Mouse (Mus musculus): ENCODE results near the gene Klf17. TPM values are rescaled to one million over a fixed set of nuclear protein-coding genes. Genes with fewer than 3 reads are reported as not detected.

Klf17 gene
- not detected in 2 replicates for polyA plus RNA-seq (2014; fragmentation: Nextera tagmentation; extraction: Ambion mirVana)

DNA sequence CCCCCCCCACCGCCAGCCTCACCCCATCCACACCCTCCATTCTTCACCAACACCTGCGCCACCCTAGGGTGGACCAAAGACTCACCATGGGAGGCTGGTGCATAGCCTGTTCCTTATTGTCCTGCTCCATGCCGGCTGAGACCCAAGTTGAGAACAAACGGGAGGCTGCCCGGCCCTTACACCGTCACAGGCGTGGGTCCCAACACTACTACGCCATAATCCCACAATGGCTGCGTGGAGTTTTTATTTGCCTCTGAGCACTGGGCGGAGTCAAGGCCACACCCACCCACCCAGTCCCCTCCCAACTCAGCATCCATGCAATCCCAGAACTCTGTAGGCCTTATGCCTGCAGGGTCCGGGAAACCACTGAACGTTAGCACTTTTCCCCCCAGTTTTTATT is at the start of gene Klf17:
Gene Klf17, minus strand, starts transcription at position 233 of the 400 bp plus-strand sequence.
- Histone ChIP-seq H3K4me1 (replicated peaks; ENCODE audit: control insufficient read depth, insufficient read depth, low read length) (no peaks in the 10 kb centered on the region), H3K4me2 (ENCODE audit: low read depth, low read length, severe bottlenecking) (no peak within 1 kb of the TSS), H3K27me3 (ENCODE audit: control insufficient read depth, insufficient read depth, low read length) (no peaks in the 10 kb centered on the region; the same call in 1 of the 2 replicates), H3K9ac (ENCODE audit: low read length) (no peak within 1 kb of the TSS), H3K9me3 (ENCODE audit: control insufficient read depth, low read length) (no peaks in the 10 kb centered on the region), H3K27ac (ENCODE audit: low read depth, low read length) (no peak within 1 kb of the TSS), H3K4me3 (ENCODE audit: low read depth, low read length) (no peak within 1 kb of the TSS), H3K36me3 (ENCODE audit: control insufficient read depth, insufficient read depth, low read length) (no peaks in the 10 kb centered on the region)
- 69% methylated on average over 12 of the region's 12 CpGs for WGBS
- DNase-seq (ENCODE audit: low spot score), result no peak
- ATAC-seq (replicated peaks; ENCODE audit: low FRiP score), result no peak

DNA sequence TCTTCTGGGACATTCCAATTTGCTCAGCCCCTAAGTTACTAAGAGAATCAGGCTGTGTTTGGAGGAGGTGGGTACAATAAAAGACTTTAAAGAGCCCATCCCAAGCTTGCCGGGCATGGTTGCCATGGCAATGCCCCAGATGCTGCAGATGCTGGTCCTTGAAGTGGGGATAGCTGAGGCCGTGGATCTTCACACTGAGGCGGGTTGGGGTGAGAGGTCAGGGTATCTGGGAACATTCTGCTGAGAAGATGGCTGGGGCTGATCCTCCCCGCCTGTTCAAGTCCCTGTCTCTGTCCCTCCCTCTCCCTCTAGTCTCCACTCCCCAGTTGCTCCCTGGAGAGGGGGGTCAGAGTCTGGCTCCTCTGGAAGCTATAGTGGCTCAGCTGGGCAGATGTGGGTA is 48.9 kb upstream of the Klf17 start:
- WGBS, result 45% methylated on average over 4 of the region's 4 CpGs
- DNase-seq (ENCODE audit: low spot score), result no peak
- H3K9me3 ChIP-seq (ENCODE audit: control insufficient read depth, low read length), result no peaks in the 10 kb centered on the region
- no peak overlapping the region for H3K4me2 ChIP-seq (ENCODE audit: low read depth, low read length, severe bottlenecking)
- H3K27me3 ChIP-seq (ENCODE audit: control insufficient read depth, insufficient read depth, low read length), result no peaks in the 10 kb centered on the region
- no peak overlapping the region for H3K27ac ChIP-seq (ENCODE audit: low read depth, low read length)
- no peak overlapping the region for H3K4me3 ChIP-seq (ENCODE audit: low read depth, low read length)
- no peaks in the 10 kb centered on the region for H3K4me1 ChIP-seq (replicated peaks; ENCODE audit: control insufficient read depth, insufficient read depth, low read length)
- no peak for ATAC-seq (replicated peaks; ENCODE audit: low FRiP score)
- no peaks in the 10 kb centered on the region for H3K36me3 ChIP-seq (ENCODE audit: control insufficient read depth, insufficient read depth, low read length)
- no peak overlapping the region for H3K9ac ChIP-seq (ENCODE audit: low read length)

DNA sequence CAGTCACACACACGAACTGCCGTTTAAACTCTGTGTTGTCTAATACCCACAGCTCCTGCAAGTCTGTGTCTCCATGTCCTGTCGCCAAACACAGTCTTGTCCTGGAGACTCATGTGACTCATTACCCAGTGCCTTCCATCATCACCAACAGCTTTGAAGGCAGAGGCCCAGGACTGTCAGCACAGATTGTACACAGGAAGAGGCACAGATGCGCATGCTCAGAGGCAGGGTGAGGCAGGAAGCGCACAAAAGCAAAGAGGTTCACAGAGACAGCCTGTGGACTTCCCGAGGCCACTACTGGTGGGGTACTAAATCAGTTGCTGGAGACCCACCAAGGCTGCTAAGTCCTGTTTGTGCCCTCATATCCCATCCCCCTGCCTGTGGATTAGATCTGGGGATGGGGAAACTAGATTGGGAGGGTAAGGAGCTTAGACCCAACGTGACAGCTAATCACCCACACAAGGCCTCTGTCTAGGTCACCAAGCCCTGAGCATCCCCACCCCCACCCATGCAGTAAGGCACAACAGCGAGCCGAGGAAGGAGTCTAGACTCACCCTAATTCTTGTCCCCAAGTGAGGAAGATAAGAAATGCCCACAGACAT is 48.2 kb upstream of the Klf17 start:
- Histone ChIP-seq H3K9ac (ENCODE audit: low read length) (no peak overlapping the region), H3K9me3 (ENCODE audit: control insufficient read depth, low read length) (no peaks in the 10 kb centered on the region), H3K27ac (ENCODE audit: low read depth, low read length) (no peak overlapping the region), H3K27me3 (ENCODE audit: control insufficient read depth, insufficient read depth, low read length) (no peaks in the 10 kb centered on the region), H3K4me3 (ENCODE audit: low read depth, low read length) (no peak overlapping the region), H3K36me3 (ENCODE audit: control insufficient read depth, insufficient read depth, low read length) (no peaks in the 10 kb centered on the region), H3K4me1 (replicated peaks; ENCODE audit: control insufficient read depth, insufficient read depth, low read length) (no peaks in the 10 kb centered on the region), H3K4me2 (ENCODE audit: low read depth, low read length, severe bottlenecking) (no peak overlapping the region)
- no peak for ATAC-seq (replicated peaks; ENCODE audit: low FRiP score)
- DNase-seq (ENCODE audit: low spot score), result no peak
- WGBS, result 77% methylated on average over 9 of the region's 9 CpGs

DNA sequence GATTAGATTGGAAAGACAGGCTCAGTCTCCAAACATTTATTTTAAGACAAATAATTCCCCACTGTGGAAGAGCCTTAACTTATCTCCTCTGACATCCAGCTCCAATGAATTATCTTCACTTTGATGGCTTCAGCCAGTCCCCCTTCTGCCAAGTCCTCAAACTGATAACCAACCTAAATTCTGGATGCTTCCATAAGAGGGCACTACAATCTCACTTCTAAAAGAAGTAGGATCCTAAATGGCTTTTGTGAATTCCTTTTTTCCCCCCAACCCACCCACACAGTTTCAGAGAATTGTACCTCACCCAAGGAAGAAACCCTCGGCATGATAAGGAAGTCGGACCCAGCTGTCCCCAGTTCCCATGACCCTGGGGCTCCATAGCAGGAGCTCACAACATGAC is 45.5 kb upstream of the Klf17 start:
- H3K4me2 ChIP-seq (ENCODE audit: low read depth, low read length, severe bottlenecking), result no peak overlapping the region
- no peak for ATAC-seq (replicated peaks; ENCODE audit: low FRiP score)
- H3K4me1 ChIP-seq (replicated peaks; ENCODE audit: control insufficient read depth, insufficient read depth, low read length), result no peaks in the 10 kb centered on the region
- H3K27ac ChIP-seq (ENCODE audit: low read depth, low read length), result no peak overlapping the region
- no peaks in the 10 kb centered on the region for H3K27me3 ChIP-seq (ENCODE audit: control insufficient read depth, insufficient read depth, low read length)
- WGBS, result 64% methylated on average over 2 of the region's 2 CpGs
- H3K9me3 ChIP-seq (ENCODE audit: control insufficient read depth, low read length), result no peaks in the 10 kb centered on the region
- H3K9ac ChIP-seq (ENCODE audit: low read length), result no peak overlapping the region
- DNase-seq (ENCODE audit: low spot score), result no peak
- no peaks in the 10 kb centered on the region for H3K36me3 ChIP-seq (ENCODE audit: control insufficient read depth, insufficient read depth, low read length)
- H3K4me3 ChIP-seq (ENCODE audit: low read depth, low read length), result no peak overlapping the region

DNA sequence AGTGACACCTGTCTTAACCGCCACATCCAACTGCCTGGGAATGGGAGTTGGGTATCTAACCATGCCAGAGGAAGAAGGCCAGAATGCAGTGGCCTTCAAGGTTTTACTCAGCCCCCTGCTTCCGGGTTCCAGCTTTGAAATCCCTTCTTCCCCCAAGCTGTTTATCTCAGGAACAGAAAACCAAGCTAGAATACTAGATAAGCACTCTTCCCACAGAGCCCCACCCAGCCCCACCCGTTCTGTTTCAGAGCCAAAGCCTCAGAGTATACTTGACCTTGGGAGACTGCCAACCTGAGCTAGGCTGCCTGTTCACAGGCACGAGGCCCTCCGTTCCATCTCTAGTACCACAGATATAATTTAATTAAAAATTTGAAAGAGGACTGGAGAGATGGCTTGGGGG is 41.5 kb upstream of the Klf17 start:
- H3K36me3 ChIP-seq (ENCODE audit: control insufficient read depth, insufficient read depth, low read length), result no peaks in the 10 kb centered on the region
- DNase-seq (ENCODE audit: low spot score) (no peak), ATAC-seq (replicated peaks; ENCODE audit: low FRiP score) (no peak)
- H3K4me3 ChIP-seq (ENCODE audit: low read depth, low read length), result no peak overlapping the region
- no peaks in the 10 kb centered on the region for H3K27me3 ChIP-seq (ENCODE audit: control insufficient read depth, insufficient read depth, low read length)
- WGBS, result 81% methylated on average over 5 of the region's 5 CpGs
- H3K4me2 ChIP-seq (ENCODE audit: low read depth, low read length, severe bottlenecking), result no peak overlapping the region
- no peaks in the 10 kb centered on the region for H3K4me1 ChIP-seq (replicated peaks; ENCODE audit: control insufficient read depth, insufficient read depth, low read length)
- no peaks in the 10 kb centered on the region for H3K9me3 ChIP-seq (ENCODE audit: control insufficient read depth, low read length)
- no peak overlapping the region for H3K9ac ChIP-seq (ENCODE audit: low read length)
- no peak overlapping the region for H3K27ac ChIP-seq (ENCODE audit: low read depth, low read length)

DNA sequence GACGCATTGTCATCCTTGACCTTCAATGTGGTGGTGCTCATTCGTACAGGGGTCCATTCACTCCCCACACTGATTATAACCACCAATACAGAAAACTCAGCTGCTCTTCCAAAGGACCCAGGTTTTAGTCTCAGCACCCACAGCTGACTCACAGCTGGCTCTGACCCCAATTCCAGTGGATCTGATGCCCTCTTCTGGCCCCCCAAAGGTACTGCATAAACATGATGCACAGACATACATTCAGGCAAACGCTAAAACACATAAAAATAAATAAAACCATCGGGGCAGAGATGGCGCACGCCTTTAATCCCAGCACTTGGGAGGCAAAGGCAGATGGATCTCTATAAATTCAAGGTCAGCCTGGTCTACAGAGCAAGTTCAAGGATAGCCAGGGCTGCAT is 34.5 kb upstream of the Klf17 start:
- Histone ChIP-seq H3K27ac (ENCODE audit: low read depth, low read length) (no peak overlapping the region), H3K4me3 (ENCODE audit: low read depth, low read length) (no peak overlapping the region), H3K9ac (ENCODE audit: low read length) (no peak overlapping the region), H3K4me2 (ENCODE audit: low read depth, low read length, severe bottlenecking) (no peak overlapping the region), H3K27me3 (ENCODE audit: control insufficient read depth, insufficient read depth, low read length) (no peaks in the 10 kb centered on the region), H3K4me1 (replicated peaks; ENCODE audit: control insufficient read depth, insufficient read depth, low read length) (no peaks in the 10 kb centered on the region), H3K36me3 (ENCODE audit: control insufficient read depth, insufficient read depth, low read length) (no peaks in the 10 kb centered on the region), H3K9me3 (ENCODE audit: control insufficient read depth, low read length) (no peaks in the 10 kb centered on the region)
- WGBS, result 86% methylated on average over 6 of the region's 6 CpGs
- no peak for ATAC-seq (replicated peaks; ENCODE audit: low FRiP score)
- DNase-seq (ENCODE audit: low spot score), result no peak

DNA sequence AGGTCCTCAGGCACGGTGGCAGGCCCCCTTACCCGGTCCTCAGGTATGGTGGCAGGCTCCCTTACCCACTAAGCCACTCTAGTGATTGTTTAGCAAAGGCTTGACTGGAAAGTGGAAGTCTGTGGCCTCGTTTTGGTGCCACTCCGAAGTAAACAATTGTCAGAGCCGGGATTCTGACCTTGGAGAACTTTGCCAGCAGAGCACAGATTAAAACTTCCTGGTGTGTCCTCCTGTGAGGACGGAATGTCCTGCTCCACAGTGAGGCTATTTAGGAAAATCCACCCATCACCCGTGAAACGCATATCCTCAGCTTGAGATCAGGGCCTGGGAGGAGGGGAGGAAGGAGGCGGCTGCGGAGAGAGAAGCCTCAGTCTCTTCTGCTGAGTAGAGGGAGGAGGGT is 22.9 kb upstream of the Klf17 start:
- DNase-seq (ENCODE audit: low spot score) (no peak), ATAC-seq (replicated peaks; ENCODE audit: low FRiP score) (no peak)
- WGBS, result 76% methylated on average over 10 of the region's 10 CpGs
- Histone ChIP-seq H3K9me3 (ENCODE audit: control insufficient read depth, low read length) (no peaks in the 10 kb centered on the region), H3K27ac (ENCODE audit: low read depth, low read length) (no peak overlapping the region), H3K9ac (ENCODE audit: low read length) (no peak overlapping the region), H3K4me1 (replicated peaks; ENCODE audit: control insufficient read depth, insufficient read depth, low read length) (no peaks in the 10 kb centered on the region), H3K4me3 (ENCODE audit: low read depth, low read length) (no peak overlapping the region), H3K4me2 (ENCODE audit: low read depth, low read length, severe bottlenecking) (no peak overlapping the region), H3K36me3 (ENCODE audit: control insufficient read depth, insufficient read depth, low read length) (no peaks in the 10 kb centered on the region), H3K27me3 (ENCODE audit: control insufficient read depth, insufficient read depth, low read length) (no peaks in the 10 kb centered on the region)

DNA sequence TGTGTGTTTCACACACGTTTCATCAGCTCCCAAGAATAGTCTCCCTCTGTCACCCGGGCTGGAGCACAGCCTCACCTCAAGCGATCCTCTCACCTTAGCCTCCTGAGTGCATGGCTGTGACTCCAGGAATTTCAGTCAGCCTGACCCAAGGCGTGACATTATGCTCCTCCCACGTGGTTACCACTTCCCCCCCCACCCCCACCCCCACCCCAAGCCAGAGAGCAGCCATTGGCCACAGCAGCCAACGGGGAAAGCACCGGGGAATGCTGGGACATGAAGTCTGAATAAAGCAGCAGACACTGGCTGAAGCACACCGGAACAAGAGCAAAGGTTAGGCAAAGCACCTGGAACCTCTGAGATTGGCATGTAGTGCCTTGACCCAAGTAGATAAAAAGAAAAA is 21.5 kb upstream of the Klf17 start:
- Histone ChIP-seq H3K4me3 (ENCODE audit: low read depth, low read length) (no peak overlapping the region), H3K9me3 (ENCODE audit: control insufficient read depth, low read length) (no peaks in the 10 kb centered on the region), H3K9ac (ENCODE audit: low read length) (no peak overlapping the region), H3K27ac (ENCODE audit: low read depth, low read length) (no peak overlapping the region), H3K4me1 (replicated peaks; ENCODE audit: control insufficient read depth, insufficient read depth, low read length) (no peaks in the 10 kb centered on the region), H3K36me3 (ENCODE audit: control insufficient read depth, insufficient read depth, low read length) (no peaks in the 10 kb centered on the region), H3K4me2 (ENCODE audit: low read depth, low read length, severe bottlenecking) (no peak overlapping the region), H3K27me3 (ENCODE audit: control insufficient read depth, insufficient read depth, low read length) (no peaks in the 10 kb centered on the region)
- ATAC-seq (replicated peaks; ENCODE audit: low FRiP score) (no peak), DNase-seq (ENCODE audit: low spot score) (peak; percentile 69)
- WGBS, result 45% methylated on average over 8 of the region's 8 CpGs

DNA sequence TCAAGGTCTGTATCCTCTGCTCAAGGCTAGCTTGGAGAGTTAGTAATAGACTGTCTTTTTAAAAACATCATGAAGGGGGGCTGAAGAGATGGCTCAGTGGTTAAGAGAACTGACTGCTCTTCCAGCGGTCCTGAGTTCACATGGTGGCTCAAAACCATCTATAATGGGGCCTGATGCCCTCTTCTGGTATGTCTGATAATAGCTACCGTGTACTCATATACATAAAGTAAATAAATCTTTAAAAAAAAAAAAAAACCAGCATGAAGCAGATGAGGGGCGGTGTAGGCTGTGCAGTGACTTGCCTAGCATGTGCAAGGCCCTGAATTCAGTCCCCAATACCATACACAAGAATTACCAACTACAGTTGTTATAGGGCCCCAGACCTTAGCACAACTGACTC is 17.5 kb upstream of the Klf17 start:
- Histone ChIP-seq H3K27me3 (ENCODE audit: control insufficient read depth, insufficient read depth, low read length) (no peaks in the 10 kb centered on the region), H3K4me2 (ENCODE audit: low read depth, low read length, severe bottlenecking) (no peak overlapping the region), H3K4me3 (ENCODE audit: low read depth, low read length) (no peak overlapping the region), H3K36me3 (ENCODE audit: control insufficient read depth, insufficient read depth, low read length) (no peaks in the 10 kb centered on the region), H3K4me1 (replicated peaks; ENCODE audit: control insufficient read depth, insufficient read depth, low read length) (no peaks in the 10 kb centered on the region), H3K9me3 (ENCODE audit: control insufficient read depth, low read length) (no peaks in the 10 kb centered on the region), H3K27ac (ENCODE audit: low read depth, low read length) (no peak overlapping the region), H3K9ac (ENCODE audit: low read length) (no peak overlapping the region)
- DNase-seq (ENCODE audit: low spot score) (no peak), ATAC-seq (replicated peaks; ENCODE audit: low FRiP score) (no peak)
- 91% methylated on average over 3 of the region's 3 CpGs for WGBS

All from forebrain, embryonic 11.5 days (tissue).